8 mouse cellular contexts compared by ENCODE assay signal in the genomic region with DNA sequence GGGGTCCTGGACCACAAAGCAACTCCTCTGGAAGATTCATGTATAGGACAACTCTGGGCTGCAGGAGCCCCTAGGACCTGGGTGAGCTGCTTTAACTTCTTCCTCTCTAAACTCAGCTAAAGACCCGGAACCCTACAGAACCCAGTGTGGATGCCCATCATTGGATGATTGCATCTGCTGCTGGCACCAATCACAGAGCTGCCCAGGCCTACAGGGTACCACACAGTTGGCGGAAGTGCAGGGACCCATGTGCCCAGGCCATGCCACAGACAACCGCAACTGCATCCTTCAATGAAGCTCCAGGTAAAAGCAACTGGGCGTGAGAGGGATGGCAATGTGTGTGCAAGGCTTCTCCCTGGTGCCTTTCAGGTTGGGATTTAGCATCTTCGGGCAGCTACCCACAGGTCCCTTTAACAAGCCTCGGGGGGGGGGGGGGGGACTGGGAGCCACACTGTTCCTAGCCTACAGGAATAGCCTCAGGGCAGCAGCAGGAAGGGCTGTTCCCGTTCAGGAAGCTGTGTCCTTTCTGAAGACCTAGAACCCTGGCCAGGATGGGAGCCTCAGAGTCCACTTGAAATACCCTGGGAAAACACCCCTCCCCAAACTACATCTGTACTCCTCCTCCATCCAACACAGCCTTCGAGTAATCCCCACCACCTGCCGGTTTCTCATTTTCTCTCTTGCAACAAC.
A peak's percentile ranks its signal among the peaks of the same experiment; 100 is the strongest.
DNase-seq lines count a peak whose midpoint lies in the region; ATAC-seq lines count a peak whose summit lies in the region.

No protein-coding gene starts in this region.

- H3K4me2 ChIP-seq in heart, embryonic 11.5 days, result peak overlapping the region; percentile 42
- H3K4me2 ChIP-seq in embryonic facial prominence, embryonic 15.5 days (replicated peaks), result peak overlapping the region; percentile 4; the same call in 1 of the 2 replicates

- WGBS in heart, embryonic 11.5 days (ENCODE audit: insufficient replicate concordance), result 54% methylated on average over 9 of the region's 9 CpGs
- WGBS in embryonic facial prominence, embryonic 15.5 days, result 46% methylated on average over 9 of the region's 9 CpGs

- no peaks in the 10 kb centered on the region for H3K9me3 ChIP-seq in heart, embryonic 11.5 days (replicated peaks; ENCODE audit: control insufficient read depth, low read length)
- H3K9me3 ChIP-seq in embryonic facial prominence, embryonic 15.5 days (replicated peaks), result no peaks in the 10 kb centered on the region

- no peak overlapping the region for H3K4me3 ChIP-seq in heart, embryonic 11.5 days (ENCODE audit: low read depth, low read length)
- H3K4me3 ChIP-seq in embryonic facial prominence, embryonic 15.5 days (replicated peaks), result no peak overlapping the region

- H3K9ac ChIP-seq in heart, embryonic 11.5 days (ENCODE audit: low read depth, low read length), result no peak overlapping the region
- no peak overlapping the region for H3K9ac ChIP-seq in embryonic facial prominence, embryonic 15.5 days

- no peak for ATAC-seq in heart, embryonic 11.5 days (replicated peaks; ENCODE audit: insufficient number of reproducible peaks, low FRiP score, low TSS enrichment)
- ATAC-seq in embryonic facial prominence, embryonic 15.5 days (ENCODE audit: insufficient number of reproducible peaks, low FRiP score, low TSS enrichment, low read depth), result no peak

- no peaks in the 10 kb centered on the region for H3K27me3 ChIP-seq in heart, embryonic 11.5 days (ENCODE audit: control insufficient read depth, insufficient read depth, low read length)
- H3K27me3 ChIP-seq in embryonic facial prominence, embryonic 15.5 days, result no peaks in the 10 kb centered on the region

- DNase-seq in heart, postnatal 10 days, result no peak
- peak; percentile 84 for DNase-seq in A20 (ENCODE audit: low read depth, low spot score)
- peak; percentile 42 to 68 for DNase-seq in kidney, postnatal 36 days
- DNase-seq in testis, postnatal 10 days (ENCODE audit: low spot score), result no peak
- DNase-seq in right cerebral cortex, adult 18-20 months, result no peak
- DNase-seq in gastrocnemius, postnatal 4 days (ENCODE audit: low spot score in 2 of 2), result no peak

- peak overlapping the region; percentile 67 for H3K27ac ChIP-seq in heart, embryonic 11.5 days (ENCODE audit: low read depth, low read length)
- H3K27ac ChIP-seq in embryonic facial prominence, embryonic 15.5 days (replicated peaks), result peak overlapping the region; percentile 58

- intact Hi-C loops in heart, postnatal 10 days (cut with DNase I), result no loop called here

- H3K4me1 ChIP-seq in heart, embryonic 11.5 days (ENCODE audit: control insufficient read depth, insufficient read depth, low read length), result peaks cover 71% of the 10 kb centered on the region
- peaks cover 45% of the 10 kb centered on the region for H3K4me1 ChIP-seq in embryonic facial prominence, embryonic 15.5 days

- no peaks in the 10 kb centered on the region for H3K36me3 ChIP-seq in heart, embryonic 11.5 days (ENCODE audit: control insufficient read depth, insufficient read depth, low read length)
- H3K36me3 ChIP-seq in embryonic facial prominence, embryonic 15.5 days, result no peaks in the 10 kb centered on the region

Comparison
In these comparisons a context has a peak if more than half of its experiments do, and no peak if none do; other contexts are left out.
1. DNase-seq: peak in A20 (single experiment) and kidney, postnatal 36 days (2 of 2); none in heart, postnatal 10 days (0 of 2), testis, postnatal 10 days (single experiment), right cerebral cortex, adult 18-20 months (single experiment) and gastrocnemius, postnatal 4 days (0 of 2).